Mouse (Mus musculus) cerebellum, adult 2 months (tissue): Measurements from ENCODE around the gene Tmem269.

Source experiments
- CTCF ChIP-seq: fragments of 200-500 bp; IDR thresholded peaks from 2 replicates; pipeline ENCODE4 v1.5.1; 2011; ENCODE audit warnings: low read depth, mild to moderate bottlenecking, control low read depth, low read length, moderate library complexity, borderline replicate concordance; ENCODE audit not compliant: insufficient read depth
- POLR2A ChIP-seq: fragments of 200-500 bp; IDR thresholded peaks from 2 replicates; pipeline ENCODE4 v1.6.1; 2011; ENCODE audit warnings: low read length, control low read depth, borderline replicate concordance; ENCODE audit not compliant: insufficient read depth

DNA sequence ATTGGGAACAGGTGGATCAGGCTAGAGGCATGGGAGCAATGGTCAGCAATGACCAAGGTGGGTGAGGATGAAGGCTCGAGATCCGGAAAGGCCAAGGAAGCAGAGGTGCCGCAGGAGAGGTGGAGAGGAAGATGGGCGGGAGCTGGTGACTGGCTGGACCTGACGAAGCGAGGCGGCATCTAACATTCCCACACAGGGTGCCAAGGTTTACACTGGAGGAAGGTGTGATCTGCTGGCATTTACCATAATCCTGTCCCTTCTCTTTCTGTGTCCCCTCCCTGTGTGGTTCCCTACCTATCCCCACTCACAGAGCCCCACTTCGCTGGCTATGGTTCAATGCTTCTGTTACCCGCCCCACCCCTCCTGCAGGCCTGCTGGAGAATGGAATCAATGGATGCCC lies 27.9 kb upstream of the Tmem269 start:
- no peak for TF ChIP-seq POLR2A
- no peak for TF ChIP-seq CTCF
